Mouse (Mus musculus): ENCODE measurements around the gene Per2.

DNA sequence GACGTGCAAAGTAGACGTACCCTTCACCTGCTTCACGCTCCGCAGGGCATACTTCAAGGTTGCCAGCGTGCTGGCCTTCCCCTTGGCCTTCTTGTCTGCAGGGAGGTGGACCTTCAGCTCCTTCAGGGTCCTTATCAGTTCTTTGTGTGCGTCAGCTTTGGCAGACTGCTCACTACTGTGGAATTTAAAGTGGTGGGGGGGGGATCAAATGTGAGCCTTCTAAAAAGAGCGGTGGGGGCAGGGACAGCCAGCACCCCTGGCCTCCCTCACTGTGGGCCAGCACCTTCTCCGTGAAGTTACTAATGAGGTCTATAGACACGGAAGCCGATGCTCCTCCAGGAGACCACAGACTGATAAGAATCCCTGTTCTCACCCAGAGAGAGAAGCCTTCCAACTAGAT lies 10.4 kb downstream of the Per2 start:
- TF ChIP-seq CTCF (IDR thresholded peaks at IDR 0.05; ENCODE audit: low read depth): no peak
- TF ChIP-seq EP300 (optimal IDR thresholded peaks at IDR 0.05): no peak
